Mouse (Mus musculus) liver, embryonic 13.5 days (tissue): ENCODE data around the gene Cpa4. TPM values are rescaled to one million over a fixed set of nuclear protein-coding genes. Genes with fewer than 3 reads are reported as not detected.

Experiments
- ATAC-seq: fragments of 200-750 bp; cut with Nextera tagmentation; 2 replicates; pipeline ENCODE4 v1.8.0; 2017; ENCODE audit warnings: low read depth, mild to moderate bottlenecking, moderate number of reproducible peaks, moderate library complexity
- DNase-seq: peaks from one replicate; pipeline ENCODE4 v3.0.0; 2022
- H3K27ac ChIP-seq: fragments of 300-500 bp; sonication (generic); 2 replicates; pipeline ENCODE4 v1.5.1; 2015; ENCODE audit warnings: moderate library complexity, mild to moderate bottlenecking, inconsistent platforms
- H3K27me3 ChIP-seq: fragments of 300-500 bp; sonication (generic); 2 replicates; pipeline ENCODE4 v1.6.1; 2015; ENCODE audit warnings: mild to moderate bottlenecking, inconsistent platforms
- H3K36me3 ChIP-seq: fragments of 300-500 bp; sonication (generic); 2 replicates; pipeline ENCODE4 v1.6.1; 2015; ENCODE audit warnings: mild to moderate bottlenecking, inconsistent platforms
- H3K4me1 ChIP-seq: fragments of 300-500 bp; sonication (generic); replicated peaks from 2 replicates; pipeline ENCODE4 v1.6.1; 2015; ENCODE audit warnings: inconsistent platforms
- H3K4me2 ChIP-seq: fragments of 300-500 bp; sonication (generic); 2 replicates; pipeline ENCODE4 v1.6.1; 2015; ENCODE audit warnings: inconsistent platforms, mild to moderate bottlenecking, moderate library complexity
- H3K4me3 ChIP-seq: fragments of 300-500 bp; sonication (generic); replicated peaks from 2 replicates; pipeline ENCODE4 v1.5.1; 2015; ENCODE audit warnings: mild to moderate bottlenecking, inconsistent platforms
- H3K9ac ChIP-seq: fragments of 300-500 bp; sonication (generic); 2 replicates; pipeline ENCODE4 v1.6.1; 2015; ENCODE audit warnings: mild to moderate bottlenecking, inconsistent platforms
- H3K9me3 ChIP-seq: fragments of 300-500 bp; sonication (generic); replicated peaks from 2 replicates; pipeline ENCODE4 v1.6.1; 2016; ENCODE audit warnings: inconsistent platforms
- WGBS: fragments of 180-500 bp; shearing (Covaris S2); methylation state at CpG from one replicate; pipeline ENCODE4 v1.1.7; 2015; ENCODE audit not compliant: insufficient replicate concordance; 5-methylcytosine and 5-hydroxymethylcytosine counted together
- polyA plus RNA-seq: library from polyadenylated mRNA; unstranded; fragments of >200 nt; fragmentation: Nextera tagmentation; extraction: Ambion mirVana; gene quantifications from 2 replicates; pipeline ENCODE4 v1.2.1, GENCODE M21; 2015

Gene Cpa4
- polyA plus RNA-seq, 1 experiment from 2014 or later = 0.13 TPM

DNA sequence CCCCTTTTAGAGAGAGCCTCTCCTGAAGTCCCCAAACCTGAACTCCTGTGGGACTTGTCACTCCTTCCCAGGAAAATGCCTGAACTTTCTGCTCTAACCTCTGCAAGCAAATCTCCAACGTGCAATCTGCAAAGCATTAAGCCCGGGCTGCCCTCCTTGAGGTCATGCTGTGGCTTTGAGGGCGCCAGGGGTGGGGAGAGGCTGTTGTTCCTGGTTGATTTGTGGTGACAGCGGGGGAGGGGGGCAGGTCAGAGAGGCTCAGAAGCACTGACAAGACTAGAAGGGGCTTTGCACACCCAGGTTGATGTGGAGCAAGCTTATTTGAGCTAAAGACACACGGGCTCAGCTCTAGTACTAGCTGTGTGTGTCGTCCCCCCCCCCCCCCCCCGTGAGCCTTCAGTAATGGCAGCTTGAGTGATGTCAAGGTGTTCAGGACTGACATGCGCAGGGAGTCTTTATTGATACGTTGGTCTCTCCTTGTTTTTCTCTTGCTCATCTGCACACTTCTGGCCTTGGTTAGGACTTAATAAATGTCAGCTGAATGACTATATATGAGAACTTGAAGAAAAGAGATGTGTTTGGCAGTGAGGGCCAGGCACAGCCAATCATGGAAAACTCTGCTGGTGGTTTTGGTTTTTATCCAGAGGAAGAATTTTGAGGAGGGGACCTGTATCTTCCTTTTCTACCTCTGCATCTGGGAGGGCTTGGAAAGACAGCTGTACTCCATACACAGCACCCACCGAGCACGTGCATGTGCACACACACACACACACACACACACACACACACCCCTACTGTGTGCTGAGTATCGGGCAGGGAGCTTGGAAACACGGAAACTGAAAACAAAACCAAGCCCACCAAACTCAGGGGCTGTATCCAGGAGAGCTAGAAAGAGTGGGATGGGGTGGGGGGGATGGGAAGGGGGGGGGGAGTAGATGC is 49.1 kb downstream of the Cpa4 start:
- WGBS = 10% methylated on average over 13 of the region's 13 CpGs
- ATAC-seq = no peak
- no peak for DNase-seq
- Histone ChIP-seq H3K4me3 (no peak overlapping the region), H3K9ac (no peak overlapping the region), H3K27ac (no peak overlapping the region), H3K4me1 (peaks cover 15% of the 10 kb centered on the region), H3K36me3 (no peaks in the 10 kb centered on the region), H3K27me3 (peaks cover 60% of the 10 kb centered on the region), H3K4me2 (no peak overlapping the region), H3K9me3 (no peaks in the 10 kb centered on the region)

DNA sequence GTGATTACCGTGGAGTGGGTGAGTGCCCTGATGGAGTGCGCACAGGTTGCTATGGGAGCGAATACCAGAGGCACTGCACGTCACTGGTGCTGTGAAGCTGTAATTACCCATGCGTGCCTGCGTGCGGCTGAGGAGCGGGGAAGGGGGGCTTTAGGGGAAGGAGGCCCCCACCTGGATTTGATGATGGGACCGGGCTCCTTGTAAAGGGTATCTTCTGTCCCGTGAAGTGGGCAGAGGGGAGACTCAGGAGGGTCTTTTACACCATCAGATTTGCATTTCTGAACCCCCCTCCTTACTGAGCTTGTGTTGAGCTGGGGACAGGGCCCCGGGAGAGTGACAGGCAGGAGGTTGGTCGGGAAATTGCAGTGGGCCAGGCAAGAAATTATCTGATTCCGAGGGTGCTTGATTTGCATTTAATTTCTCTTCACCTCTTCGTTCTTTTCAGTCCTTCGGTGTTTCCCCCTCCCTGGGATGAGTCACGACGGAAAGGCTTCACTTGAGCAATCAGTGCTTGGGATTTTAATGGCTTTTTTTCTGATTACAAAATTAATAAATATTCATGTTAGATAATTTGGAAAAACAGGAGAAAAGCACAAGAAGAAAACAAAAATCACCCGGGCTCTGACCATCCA is 49.9 kb downstream of the Cpa4 start:
- H3K27ac ChIP-seq = no peak overlapping the region
- no peak overlapping the region for H3K4me3 ChIP-seq
- no peak overlapping the region for H3K4me2 ChIP-seq
- no peak for DNase-seq
- whole genome bisulfite sequencing = 15% methylated on average over 18 of the region's 18 CpGs
- no peaks in the 10 kb centered on the region for H3K9me3 ChIP-seq
- peaks cover 60% of the 10 kb centered on the region for H3K27me3 ChIP-seq
- no peak for ATAC-seq
- no peaks in the 10 kb centered on the region for H3K36me3 ChIP-seq
- peaks cover 15% of the 10 kb centered on the region for H3K4me1 ChIP-seq
- H3K9ac ChIP-seq = no peak overlapping the region

DNA sequence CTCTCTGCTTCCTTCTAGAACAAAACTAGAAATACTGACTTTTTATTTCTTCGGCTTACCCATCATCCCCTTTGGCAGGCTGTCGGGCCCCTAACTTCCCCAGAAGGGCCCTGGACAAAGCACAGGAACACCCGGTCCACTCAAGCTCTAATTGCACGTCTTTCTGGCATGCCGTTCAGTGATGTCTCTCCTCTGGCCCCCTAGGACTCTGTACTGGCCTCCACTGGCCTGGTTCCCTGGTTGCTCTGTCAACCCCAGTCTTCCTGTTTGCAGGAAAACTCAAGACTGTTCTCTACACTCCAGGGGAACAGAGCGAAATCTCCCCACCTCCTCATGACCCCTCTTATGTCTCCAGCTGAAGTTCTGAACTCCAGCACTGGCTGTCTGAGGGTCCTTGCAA is 50.6 kb downstream of the Cpa4 start:
- Histone ChIP-seq H3K4me1 (peaks cover 15% of the 10 kb centered on the region), H3K27ac (no peak overlapping the region), H3K27me3 (peaks cover 65% of the 10 kb centered on the region), H3K9ac (no peak overlapping the region), H3K36me3 (no peaks in the 10 kb centered on the region), H3K4me2 (no peak overlapping the region), H3K4me3 (no peak overlapping the region), H3K9me3 (no peaks in the 10 kb centered on the region)
- DNase-seq = no peak
- no peak for ATAC-seq
- WGBS = 33% methylated on average over 6 of the region's 6 CpGs

DNA sequence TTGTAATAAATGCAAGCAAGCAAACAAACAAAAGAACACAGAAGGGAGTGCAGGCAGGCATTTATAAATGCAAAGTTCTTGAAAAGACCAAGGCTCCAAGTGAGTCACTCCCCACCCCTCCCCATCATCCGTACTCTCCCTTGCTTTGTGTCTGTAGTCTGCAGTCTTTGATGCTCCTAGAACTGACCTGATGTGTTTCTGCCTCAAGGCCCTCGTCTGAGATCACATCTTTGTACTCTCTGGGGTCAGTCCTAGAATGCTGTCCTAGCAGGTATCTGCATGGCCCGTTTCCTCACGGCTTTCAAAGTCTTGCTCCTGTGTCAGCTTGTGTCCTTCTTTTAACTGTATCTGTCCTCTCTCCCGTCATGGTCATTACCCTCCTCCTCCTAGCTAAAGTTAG is 51.4 kb downstream of the Cpa4 start:
- H3K36me3 ChIP-seq = no peaks in the 10 kb centered on the region
- 56% methylated on average over 5 of the region's 5 CpGs for WGBS
- no peak for DNase-seq
- H3K4me1 ChIP-seq = peaks cover 15% of the 10 kb centered on the region
- ATAC-seq = no peak
- H3K27ac ChIP-seq = no peak overlapping the region
- peaks cover 59% of the 10 kb centered on the region for H3K27me3 ChIP-seq
- H3K9ac ChIP-seq = no peak overlapping the region
- H3K4me2 ChIP-seq = no peak overlapping the region
- H3K4me3 ChIP-seq = no peak overlapping the region
- H3K9me3 ChIP-seq = no peaks in the 10 kb centered on the region

DNA sequence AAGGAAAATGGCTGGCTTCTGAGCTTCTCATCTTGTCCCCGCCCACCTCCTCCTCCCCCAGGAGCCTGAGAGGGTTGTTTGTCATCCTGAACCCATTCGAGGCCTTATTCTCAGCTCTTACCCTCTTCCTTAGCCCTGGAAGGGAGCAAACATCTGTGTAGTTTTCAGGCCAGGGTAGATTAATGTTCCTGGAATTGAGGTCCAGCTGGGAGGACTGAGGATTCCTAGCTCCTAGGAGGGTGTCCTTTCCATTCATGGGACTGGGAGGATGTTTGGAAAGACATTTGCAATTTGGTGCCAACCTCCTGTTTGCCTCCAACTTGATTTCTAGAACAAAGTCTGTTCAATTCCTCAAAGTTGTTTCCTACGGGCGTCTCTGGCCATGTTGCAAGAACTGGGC is 52.4 kb downstream of the Cpa4 start:
- no peaks in the 10 kb centered on the region for H3K36me3 ChIP-seq
- H3K9me3 ChIP-seq = no peaks in the 10 kb centered on the region
- DNase-seq = no peak
- 65% methylated on average over 4 of the region's 4 CpGs for WGBS
- ATAC-seq = no peak
- peaks cover 49% of the 10 kb centered on the region for H3K27me3 ChIP-seq
- no peak overlapping the region for H3K9ac ChIP-seq
- H3K27ac ChIP-seq = no peak overlapping the region
- H3K4me3 ChIP-seq = no peak overlapping the region
- H3K4me2 ChIP-seq = no peak overlapping the region
- peaks cover 15% of the 10 kb centered on the region for H3K4me1 ChIP-seq

DNA sequence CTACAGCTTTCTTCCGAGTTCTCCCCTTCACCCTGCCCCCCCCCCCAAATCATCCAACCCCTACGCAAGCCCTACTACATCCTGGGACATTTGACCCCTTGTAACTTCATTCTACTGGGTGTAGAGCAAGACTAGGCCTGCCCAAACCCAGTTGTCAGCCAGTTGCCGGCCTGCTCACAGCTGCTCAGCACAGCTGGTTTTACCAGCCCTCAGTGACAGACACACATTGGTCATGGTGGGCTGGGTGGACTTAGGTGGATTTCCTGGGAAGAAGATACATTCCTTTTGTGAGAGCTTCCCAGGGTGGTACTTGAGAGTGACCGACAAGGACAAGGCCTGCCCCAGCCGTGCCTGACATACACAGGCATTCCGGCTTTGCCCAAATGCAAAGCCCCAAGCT is 52.8 kb downstream of the Cpa4 start:
- peaks cover 45% of the 10 kb centered on the region for H3K27me3 ChIP-seq
- peak overlapping the region; percentile 19; the same call in 1 of the 2 replicates for H3K27ac ChIP-seq

DNA sequence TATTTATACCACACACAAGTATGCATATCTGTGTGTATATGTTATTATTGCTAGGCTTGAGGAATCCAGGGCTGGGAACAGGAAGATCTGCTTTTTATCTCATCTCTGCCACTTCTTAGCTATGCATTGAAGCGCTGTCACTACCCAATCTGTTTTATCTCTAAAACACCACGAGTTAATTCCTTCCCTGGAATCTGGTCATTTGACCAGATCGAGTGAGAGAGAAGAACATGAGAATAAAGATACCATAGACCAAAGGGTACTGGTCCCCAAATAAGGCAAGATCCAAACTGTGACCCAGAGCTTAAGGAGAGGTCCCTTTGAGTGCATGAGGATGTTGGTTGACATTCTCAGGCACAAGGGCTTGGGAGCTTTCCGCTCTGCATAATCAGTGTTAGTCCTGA is 53.8 kb downstream of the Cpa4 start:
- Histone ChIP-seq H3K36me3 (no peaks in the 10 kb centered on the region), H3K9me3 (no peaks in the 10 kb centered on the region), H3K27me3 (peaks cover 39% of the 10 kb centered on the region), H3K9ac (no peak overlapping the region), H3K4me3 (no peak overlapping the region), H3K4me2 (no peak overlapping the region), H3K4me1 (peaks cover 8% of the 10 kb centered on the region), H3K27ac (no peak overlapping the region)
- 25% methylated on average over 4 of the region's 4 CpGs for WGBS
- DNase-seq = no peak
- peak; percentile 18; the same call in 1 of the 2 replicates for ATAC-seq

More for the DNA sequence above, 52.8 kb downstream of the Cpa4 start:
- Histone ChIP-seq H3K4me1 (peaks cover 15% of the 10 kb centered on the region), H3K9ac (no peak overlapping the region), H3K4me2 (no peak overlapping the region), H3K4me3 (no peak overlapping the region), H3K36me3 (no peaks in the 10 kb centered on the region), H3K9me3 (no peaks in the 10 kb centered on the region)
- WGBS = 71% methylated on average over 6 of the region's 6 CpGs
- ATAC-seq (no peak), DNase-seq (no peak)

DNA sequence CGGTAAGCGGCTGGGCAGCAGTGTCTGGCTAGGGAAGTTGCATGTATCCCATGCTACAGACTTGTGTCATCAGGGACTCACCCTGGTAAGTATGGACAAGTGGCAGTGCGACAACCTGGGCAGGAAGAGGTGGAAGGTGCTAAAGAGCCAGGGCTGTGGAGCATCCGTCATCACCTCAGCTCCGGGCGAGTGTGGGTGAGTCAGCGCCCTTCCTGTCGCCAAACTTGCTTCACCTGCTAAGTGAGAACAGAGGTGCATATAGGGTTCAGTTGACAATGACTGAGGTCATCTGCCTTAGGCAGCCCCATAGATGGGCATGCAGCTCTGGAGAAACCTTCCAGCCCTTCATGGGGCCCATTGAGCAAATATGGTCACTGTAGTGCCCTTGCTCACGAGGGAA is 56.6 kb downstream of the Cpa4 start:
- Histone ChIP-seq H3K27ac (no peak overlapping the region), H3K9ac (no peak overlapping the region), H3K4me3 (no peak overlapping the region), H3K27me3 (peaks cover 13% of the 10 kb centered on the region; the same call in 1 of the 2 replicates), H3K4me2 (no peak overlapping the region), H3K36me3 (no peaks in the 10 kb centered on the region), H3K4me1 (no peaks in the 10 kb centered on the region), H3K9me3 (no peaks in the 10 kb centered on the region)
- WGBS = 67% methylated on average over 9 of the region's 9 CpGs
- ATAC-seq = no peak
- DNase-seq = no peak

DNA sequence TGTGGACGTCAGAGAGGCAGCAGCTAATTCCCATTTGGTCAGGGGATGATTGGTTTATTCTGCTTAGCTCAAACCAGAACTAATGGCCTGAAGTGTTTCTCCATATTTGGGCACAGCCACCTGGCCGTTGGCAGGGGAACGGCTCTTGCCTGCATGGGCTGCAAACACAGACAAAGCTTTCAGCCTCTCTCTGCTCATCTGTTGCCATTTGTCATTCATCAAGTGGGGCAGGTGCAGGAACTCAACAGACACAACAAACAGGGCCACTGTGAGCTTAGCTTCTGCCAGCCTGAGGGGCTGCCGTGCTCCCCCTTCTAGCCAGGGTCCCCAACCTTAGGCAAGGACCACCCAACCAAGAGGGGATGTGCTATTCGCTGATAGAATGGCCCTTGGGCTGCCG is 60.0 kb downstream of the Cpa4 start:
- H3K9me3 ChIP-seq = no peaks in the 10 kb centered on the region
- ATAC-seq (no peak), DNase-seq (no peak)
- H3K27me3 ChIP-seq = peaks cover 8% of the 10 kb centered on the region; the same call in 1 of the 2 replicates
- no peak overlapping the region for H3K4me3 ChIP-seq
- no peaks in the 10 kb centered on the region for H3K36me3 ChIP-seq
- H3K4me2 ChIP-seq = no peak overlapping the region
- no peak overlapping the region for H3K9ac ChIP-seq
- H3K27ac ChIP-seq = no peak overlapping the region
- 65% methylated on average over 6 of the region's 6 CpGs for WGBS
- H3K4me1 ChIP-seq = no peaks in the 10 kb centered on the region

DNA sequence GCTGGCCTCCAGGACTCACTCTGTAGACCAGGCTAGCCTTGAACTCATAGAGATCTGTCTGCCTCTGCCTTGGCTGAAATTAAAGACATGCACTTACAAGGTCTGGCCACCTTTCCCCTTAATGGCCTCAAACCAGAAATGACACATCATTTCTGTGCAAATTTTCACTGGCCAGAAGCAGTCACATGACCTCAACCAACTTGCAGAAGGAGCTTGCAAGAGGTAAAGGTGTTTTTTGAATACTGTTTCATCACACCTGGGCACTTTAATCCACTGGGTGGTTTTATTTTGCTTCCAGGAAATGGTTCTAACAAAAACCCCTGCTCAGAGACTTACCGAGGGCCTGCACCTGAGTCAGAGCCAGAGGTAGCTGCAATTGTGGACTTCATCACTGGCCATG is 61.8 kb downstream of the Cpa4 start:
- H3K4me3 ChIP-seq = no peak overlapping the region
- 0 out of 2 replicates have a peak, but pooled peaks cover 4% of the 10 kb centered on the region for H3K27me3 ChIP-seq
- no peaks in the 10 kb centered on the region for H3K36me3 ChIP-seq
- WGBS = 67% methylated on average over 1 of the region's 1 CpGs
- no peak for DNase-seq
- no peak overlapping the region for H3K27ac ChIP-seq
- ATAC-seq = no peak
- H3K4me1 ChIP-seq = no peaks in the 10 kb centered on the region
- no peak overlapping the region for H3K4me2 ChIP-seq
- H3K9ac ChIP-seq = no peak overlapping the region
- H3K9me3 ChIP-seq = no peaks in the 10 kb centered on the region

DNA sequence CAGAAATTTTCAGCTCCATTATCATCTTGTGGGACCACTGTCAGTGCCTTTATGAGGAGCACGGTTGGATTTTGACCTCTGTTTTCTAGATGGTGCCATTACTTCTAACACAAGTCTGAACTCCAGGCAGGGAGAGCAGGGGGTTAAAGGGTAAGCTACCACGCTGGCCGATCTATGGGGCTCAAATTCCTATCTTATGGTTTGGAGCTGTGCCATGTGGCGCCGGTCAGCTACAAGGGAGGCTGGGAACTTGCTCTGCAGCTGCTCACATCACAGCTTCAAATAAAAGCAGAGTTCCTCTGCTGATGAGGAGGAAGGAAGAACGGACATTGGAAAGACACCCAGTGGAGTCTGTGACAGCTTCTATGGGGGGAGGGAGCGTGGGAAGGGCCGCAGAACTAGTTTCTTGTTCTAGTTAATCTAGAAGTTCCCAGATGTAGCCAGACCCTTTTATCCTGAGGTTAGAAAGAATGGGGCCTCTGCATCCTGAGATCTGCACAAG is 67.2 kb downstream of the Cpa4 start:
- DNase-seq (no peak), ATAC-seq (no peak)
- Histone ChIP-seq H3K4me2 (no peak overlapping the region), H3K9ac (no peak overlapping the region), H3K9me3 (no peaks in the 10 kb centered on the region), H3K27ac (no peak overlapping the region), H3K36me3 (no peaks in the 10 kb centered on the region), H3K4me1 (peaks cover 23% of the 10 kb centered on the region), H3K4me3 (no peak overlapping the region), H3K27me3 (no peaks in the 10 kb centered on the region)
- 43% methylated on average over 8 of the region's 8 CpGs for WGBS
